Mouse (Mus musculus) neural tube, embryonic 11.5 days (tissue): Measurements from ENCODE around the gene Rgs3. TPM values are rescaled to one million over a fixed set of nuclear protein-coding genes. Genes with fewer than 3 reads are reported as not detected.

Source experiments
- ATAC-seq: fragments of 200-750 bp; cut with Nextera tagmentation; 2 replicates; pipeline ENCODE4 v1.8.0; 2017; ENCODE audit warnings: moderate number of reproducible peaks, mild to moderate bottlenecking, moderate TSS enrichment, moderate library complexity; ENCODE audit not compliant: insufficient read depth, low FRiP score, low TSS enrichment
- DNase-seq: peaks from one replicate; pipeline ENCODE4 v3.0.0-alpha.2; 2015; ENCODE audit warnings: low spot score
- H3K27ac ChIP-seq: fragments of 300-500 bp; sonication (generic); 2 replicates; pipeline ENCODE4 v1.5.1; 2014; ENCODE audit warnings: low read depth, mild to moderate bottlenecking, low read length
- H3K27me3 ChIP-seq: fragments of 300-500 bp; sonication (generic); 2 replicates; pipeline ENCODE4 v1.6.1; 2014; ENCODE audit warnings: mild to moderate bottlenecking, low read length, mixed read lengths; ENCODE audit not compliant: control insufficient read depth, insufficient read depth
- H3K36me3 ChIP-seq: fragments of 300-500 bp; sonication (generic); 2 replicates; pipeline ENCODE4 v1.6.1; 2014; ENCODE audit warnings: mild to moderate bottlenecking, low read length, moderate library complexity, mixed read lengths; ENCODE audit not compliant: control insufficient read depth, insufficient read depth
- H3K4me1 ChIP-seq: fragments of 300-500 bp; sonication (generic); 2 replicates; pipeline ENCODE4 v1.6.1; 2014; ENCODE audit warnings: low read length, mixed read lengths; ENCODE audit not compliant: control insufficient read depth, insufficient read depth
- H3K4me2 ChIP-seq: fragments of 300-500 bp; sonication (generic); 2 replicates; pipeline ENCODE4 v1.6.1; 2014; ENCODE audit warnings: low read depth, mild to moderate bottlenecking, moderate library complexity
- H3K4me3 ChIP-seq: fragments of 300-500 bp; sonication (generic); 2 replicates; pipeline ENCODE4 v1.5.1; 2014; ENCODE audit warnings: low read depth, low read length
- H3K9ac ChIP-seq: fragments of 300-500 bp; sonication (generic); 2 replicates; pipeline ENCODE4 v1.6.1; 2014; ENCODE audit warnings: mild to moderate bottlenecking, low read length
- H3K9me3 ChIP-seq: fragments of 300-500 bp; sonication (generic); 2 replicates; pipeline ENCODE4 v1.6.1; 2016; ENCODE audit warnings: low read length; ENCODE audit not compliant: control insufficient read depth
- WGBS: fragments of 180-500 bp; shearing (Covaris S2); extraction: QIAGEN DNeasy Blood & Tissue Kit; methylation state at CpG from one replicate; pipeline ENCODE4 v1.1.7; 2014; 5-methylcytosine and 5-hydroxymethylcytosine counted together
- polyA plus RNA-seq: library from polyadenylated mRNA; unstranded; fragments of >200 nt; fragmentation: Nextera tagmentation; extraction: Ambion mirVana; gene quantifications from 2 replicates; pipeline ENCODE4 v1.2.1, GENCODE M21; 2014

Gene Rgs3
- polyA plus RNA-seq, 1 experiment from 2014 or later, result 29.4 TPM

DNA sequence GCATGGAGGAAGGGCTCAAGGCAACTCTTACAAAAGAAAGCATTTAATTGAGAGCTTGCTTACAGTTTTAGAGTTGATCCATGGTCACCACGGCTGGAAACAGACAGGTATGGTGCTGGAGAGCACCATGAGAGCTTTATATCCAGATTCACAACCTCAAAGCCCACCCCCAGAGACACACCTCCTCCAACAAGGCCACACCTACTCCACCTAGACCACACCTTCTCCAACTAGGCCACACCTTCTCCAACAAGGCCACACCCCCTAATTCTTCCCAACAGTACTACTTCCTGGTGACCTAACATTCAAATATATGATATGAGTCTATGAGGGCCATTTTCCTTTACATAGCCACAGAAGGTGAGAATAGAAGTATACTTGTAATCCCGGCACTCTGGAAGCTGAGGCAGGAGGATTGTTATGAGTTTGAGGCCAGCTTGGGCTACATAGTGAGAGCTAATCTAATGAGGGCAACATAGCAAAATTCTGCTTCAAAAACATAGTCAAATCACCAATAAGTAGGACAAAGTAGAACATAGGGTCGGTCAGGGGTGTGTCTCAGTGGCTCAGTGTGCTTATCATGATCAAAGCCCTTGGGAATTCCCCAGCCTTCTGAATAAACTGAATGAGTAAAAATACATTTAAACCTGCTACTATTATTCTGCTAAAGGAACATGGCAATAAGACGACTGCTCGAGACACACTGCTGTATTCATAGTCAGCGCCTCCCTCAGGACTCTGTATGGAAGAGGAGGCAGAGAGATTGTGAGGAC lies 180.8 kb downstream of the Rgs3 start:
- DNase-seq, result no peak
- Histone ChIP-seq H3K36me3 (no peaks in the 10 kb centered on the region), H3K9ac (no peak overlapping the region), H3K4me2 (no peak overlapping the region), H3K9me3 (no peaks in the 10 kb centered on the region), H3K27me3 (no peaks in the 10 kb centered on the region), H3K4me1 (peaks cover 6% of the 10 kb centered on the region; the same call in 1 of the 2 replicates), H3K27ac (no peak overlapping the region), H3K4me3 (no peak overlapping the region)
- 90% methylated on average over 6 of the region's 6 CpGs for WGBS
- no peak for ATAC-seq

DNA sequence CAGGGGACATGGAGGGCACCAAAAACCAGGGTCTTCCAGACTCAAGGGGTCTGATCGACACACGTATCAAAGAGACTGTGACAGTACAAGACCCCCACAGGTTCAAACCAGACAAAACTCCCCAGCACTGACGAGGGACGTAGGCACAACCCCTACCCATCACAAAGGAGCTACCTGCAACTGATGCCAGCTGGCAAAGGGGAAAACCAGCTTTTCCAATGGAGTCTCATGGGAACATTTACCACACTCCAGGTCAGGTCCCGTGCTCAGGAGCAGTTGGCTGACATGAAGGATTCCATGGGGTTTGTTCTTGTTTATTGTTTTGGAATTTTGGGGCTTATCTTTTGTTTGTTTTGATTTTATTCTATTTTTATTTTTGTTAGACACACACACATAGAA lies 181.4 kb downstream of the Rgs3 start:
- H3K4me3 ChIP-seq, result no peak overlapping the region
- H3K4me2 ChIP-seq, result no peak overlapping the region
- H3K9ac ChIP-seq, result no peak overlapping the region
- H3K9me3 ChIP-seq, result no peaks in the 10 kb centered on the region
- peaks cover 6% of the 10 kb centered on the region; the same call in 1 of the 2 replicates for H3K4me1 ChIP-seq
- H3K27me3 ChIP-seq, result no peaks in the 10 kb centered on the region
- WGBS, result 87% methylated on average over 5 of the region's 5 CpGs
- no peaks in the 10 kb centered on the region for H3K36me3 ChIP-seq
- DNase-seq (no peak), ATAC-seq (no peak)
- no peak overlapping the region for H3K27ac ChIP-seq

DNA sequence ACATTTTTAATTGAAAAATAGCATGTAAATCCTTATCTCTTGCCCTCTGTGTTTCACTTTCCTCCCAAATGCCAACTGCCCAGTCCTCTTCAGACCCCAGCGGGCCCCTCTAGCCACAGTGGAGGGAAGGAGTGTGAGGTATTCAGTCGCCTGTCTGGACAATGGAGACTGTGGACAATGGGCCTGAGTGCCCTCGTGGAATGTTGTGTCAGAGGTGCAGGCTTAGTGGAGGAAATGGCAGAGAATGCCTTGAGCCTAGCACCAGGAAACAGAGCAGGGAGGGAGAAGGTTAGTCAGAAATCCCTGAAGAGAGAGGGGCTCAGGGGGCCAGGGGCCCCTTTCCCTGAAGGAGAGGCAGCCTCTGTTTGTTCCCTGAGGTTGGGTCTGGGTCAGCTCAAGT lies 182.0 kb downstream of the Rgs3 start:
- 37% methylated on average over 3 of the region's 3 CpGs for WGBS
- Histone ChIP-seq H3K27me3 (no peaks in the 10 kb centered on the region), H3K9me3 (no peaks in the 10 kb centered on the region), H3K4me3 (no peak overlapping the region), H3K36me3 (no peaks in the 10 kb centered on the region), H3K27ac (no peak overlapping the region), H3K4me1 (peaks cover 6% of the 10 kb centered on the region; the same call in 1 of the 2 replicates), H3K4me2 (no peak overlapping the region), H3K9ac (no peak overlapping the region)
- no peak for ATAC-seq
- DNase-seq, result no peak

DNA sequence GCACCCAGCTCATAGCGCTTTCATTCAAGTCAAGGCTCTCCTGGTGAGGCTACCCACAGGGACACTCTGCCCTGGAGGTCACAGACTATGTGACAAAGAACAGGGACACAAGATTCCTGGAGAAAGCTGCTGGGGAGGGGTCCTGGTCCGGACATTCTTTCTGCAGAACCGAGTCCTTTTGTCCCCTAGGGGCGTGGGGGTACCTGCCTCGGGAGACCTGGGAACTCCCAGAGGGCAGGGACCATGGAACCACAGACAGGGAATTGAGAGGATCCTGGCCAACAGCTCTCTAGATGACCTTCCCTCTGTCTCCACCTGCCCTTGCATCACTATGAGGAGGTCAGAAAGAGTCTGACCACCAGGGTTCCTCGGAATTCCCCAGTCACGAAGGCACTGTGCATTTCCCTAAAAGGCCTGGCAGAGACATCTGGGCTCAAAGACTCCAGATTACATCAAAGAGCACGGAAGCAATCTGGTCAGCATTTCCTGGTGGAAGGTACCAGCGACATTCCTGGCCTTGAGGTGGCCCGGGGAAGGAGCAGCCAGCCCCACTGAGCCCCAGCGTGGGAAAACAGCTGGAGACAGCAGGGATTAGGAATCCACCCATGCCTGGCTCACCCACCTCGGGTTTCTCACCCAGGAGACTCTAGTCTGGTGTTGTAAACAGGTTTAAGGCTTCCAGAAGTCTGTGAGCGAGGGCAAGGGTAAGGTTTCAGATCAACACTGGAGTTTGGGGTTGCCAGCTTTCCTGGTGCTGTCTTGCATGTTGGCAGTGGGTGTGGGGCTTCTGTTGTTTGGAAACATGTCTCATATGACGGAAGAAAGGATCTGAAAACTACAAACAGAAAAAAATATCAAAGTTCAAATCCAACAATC lies 183.5 kb downstream of the Rgs3 start:
- H3K27ac ChIP-seq, result 0 out of 2 replicates have a peak overlapping the region, but pooled peaks have one; percentile 35
- no peak overlapping the region for H3K4me3 ChIP-seq
- H3K9ac ChIP-seq, result no peak overlapping the region
- no peaks in the 10 kb centered on the region for H3K27me3 ChIP-seq
- no peaks in the 10 kb centered on the region for H3K9me3 ChIP-seq
- DNase-seq (no peak), ATAC-seq (no peak)
- 60% methylated on average over 14 of the region's 14 CpGs for WGBS
- H3K4me1 ChIP-seq, result peaks cover 6% of the 10 kb centered on the region; the same call in 1 of the 2 replicates
- no peak overlapping the region for H3K4me2 ChIP-seq
- H3K36me3 ChIP-seq, result no peaks in the 10 kb centered on the region

DNA sequence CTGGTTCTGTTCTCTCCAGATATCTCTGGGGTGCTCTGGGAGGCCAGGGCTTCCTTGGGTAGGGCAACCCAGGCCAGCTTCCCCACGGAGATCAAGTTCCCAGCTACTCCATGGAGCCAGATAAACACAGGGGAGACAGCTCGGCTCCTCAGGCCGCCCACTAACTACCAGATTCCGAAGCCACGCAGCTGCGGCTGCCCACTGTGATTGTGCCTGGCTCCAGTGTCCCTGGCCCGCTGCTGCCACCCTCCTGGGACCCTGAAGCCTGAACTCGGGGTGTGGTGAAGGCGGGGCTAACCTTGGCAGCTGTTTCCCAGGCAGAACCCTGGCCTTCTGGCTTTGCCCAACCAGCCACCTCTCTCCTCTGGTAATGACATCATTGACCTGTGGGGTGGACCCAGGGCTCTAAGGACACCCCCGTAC lies 184.9 kb downstream of the Rgs3 start:
- no peak overlapping the region for H3K4me3 ChIP-seq
- DNase-seq (no peak), ATAC-seq (no peak)
- H3K9ac ChIP-seq, result no peak overlapping the region
- H3K27ac ChIP-seq, result no peak overlapping the region
- H3K27me3 ChIP-seq, result no peaks in the 10 kb centered on the region
- H3K4me1 ChIP-seq, result peaks cover 6% of the 10 kb centered on the region; the same call in 1 of the 2 replicates
- WGBS, result 55% methylated on average over 10 of the region's 10 CpGs
- H3K36me3 ChIP-seq, result no peaks in the 10 kb centered on the region
- no peak overlapping the region for H3K4me2 ChIP-seq
- H3K9me3 ChIP-seq, result no peaks in the 10 kb centered on the region

DNA sequence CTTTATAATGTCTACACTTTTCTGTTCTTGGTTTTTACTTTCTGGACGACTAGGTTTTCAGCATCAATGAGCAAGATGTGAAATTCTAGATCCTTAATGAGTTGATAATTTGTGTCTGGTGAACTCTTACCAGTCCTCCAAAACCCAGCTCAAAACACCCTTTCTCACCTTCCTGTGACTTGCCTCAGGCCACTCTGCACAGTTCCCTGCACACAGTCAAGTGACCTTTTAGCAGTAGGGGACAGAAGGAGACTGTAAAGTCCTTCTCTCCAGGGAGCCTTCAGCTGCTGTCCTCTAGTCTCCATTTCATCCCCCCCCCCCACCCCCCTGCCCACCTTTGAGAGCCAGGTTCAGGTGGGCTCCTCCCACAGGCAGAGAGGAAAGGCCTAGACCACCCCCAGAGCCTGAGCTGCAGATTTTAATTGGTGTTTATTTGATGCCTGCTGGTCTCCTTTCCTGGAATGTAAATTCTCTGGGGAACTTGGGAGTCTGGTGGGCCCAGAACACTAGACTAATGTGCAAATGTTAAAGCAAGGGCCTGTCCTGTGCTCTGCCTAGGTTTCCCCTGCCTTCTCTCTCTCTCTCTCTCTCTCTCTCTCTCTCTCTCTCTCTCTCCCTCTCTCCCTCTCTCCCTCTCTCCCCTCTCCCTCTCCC lies 185.5 kb downstream of the Rgs3 start:
- Histone ChIP-seq H3K9me3 (no peaks in the 10 kb centered on the region), H3K27me3 (no peaks in the 10 kb centered on the region), H3K4me3 (no peak overlapping the region), H3K27ac (no peak overlapping the region), H3K4me1 (peaks cover 6% of the 10 kb centered on the region; the same call in 1 of the 2 replicates), H3K9ac (no peak overlapping the region), H3K4me2 (no peak overlapping the region), H3K36me3 (no peaks in the 10 kb centered on the region)
- ATAC-seq (no peak), DNase-seq (no peak)
- 64% methylated on average over 1 of the region's 1 CpGs for WGBS

Other genes with a start within 250 kb of the Rgs3 start
- 21.0 and 22.1 TPM in 2 replicates for gene Fkbp15, start 199.3 kb upstream of the Rgs3 start, polyA plus RNA-seq
- gene Slc31a1, start 199.1 kb upstream of the Rgs3 start, polyA plus RNA-seq, result 46.0 and 48.5 TPM in 2 replicates
- 161 and 170 TPM in 2 replicates for gene Cdc26, start 151.2 kb upstream of the Rgs3 start, polyA plus RNA-seq
- 28.2 and 30.0 TPM in 2 replicates for gene Prpf4, start 151.1 kb upstream of the Rgs3 start, polyA plus RNA-seq
- gene Rnf183, start 124.6 kb upstream of the Rgs3 start, polyA plus RNA-seq, result not detected in 2 replicates
- gene Wdr31, start 89.0 kb upstream of the Rgs3 start, polyA plus RNA-seq, result 5.1 and 5.8 TPM in 2 replicates
- gene Bspry, start 79.8 kb upstream of the Rgs3 start, polyA plus RNA-seq, result 0.82 and 1.2 TPM in 2 replicates
- gene Hdhd3, start 56.4 kb upstream of the Rgs3 start, polyA plus RNA-seq, result 11.2 and 14.8 TPM in 2 replicates
- gene Alad, start 39.9 kb upstream of the Rgs3 start, polyA plus RNA-seq, result 81.5 and 89.7 TPM in 2 replicates
- gene Pole3, start 34.8 kb upstream of the Rgs3 start, polyA plus RNA-seq, result 108 and 109 TPM in 2 replicates
- gene 4933430I17Rik, start 34.5 kb upstream of the Rgs3 start, polyA plus RNA-seq, result 0.92 and 1.0 TPM in 2 replicates